Mouse (Mus musculus) left cerebral cortex, adult 2 months (tissue): ENCODE measurements around the gene Spon1. TPM values are rescaled to one million over a fixed set of nuclear protein-coding genes. Genes with fewer than 3 reads are reported as not detected.

Source experiments
- DNase-seq, 2 experiments: peaks; one replicate each; pipeline ENCODE4 v3.0.0; 2021 to 2022; ENCODE audit warnings: low spot score in 2 of 2, mixed read lengths in 1 of 2; ENCODE audit errors: extremely low spot score in 1 of 2
- H3K27ac ChIP-seq: fragments of 200-600 bp; 2 replicates; pipeline ENCODE4 v1.8.1; 2022
- H3K4me3 ChIP-seq: fragments of 200-600 bp; 2 replicates; pipeline ENCODE4 v1.8.1; 2022
- CTCF ChIP-seq: fragments of 200-600 bp; IDR thresholded peaks from 2 replicates; pipeline ENCODE4 v1.8.1; 2022; ENCODE audit warnings: antibody characterized with exemption, mild to moderate bottlenecking, moderate library complexity
- intact Hi-C: fragments of 180-260 bp; cut with DNase I; formaldehyde crosslinking; loops from one replicate; pipeline ENCODE4 v1.15.1; 2025
- total RNA-seq, 2 experiments: library from RNA; stranded (reverse); gene quantifications; 2 replicates each; pipeline ENCODE4 v1.2.3; 2021

Spon1 gene
- total RNA-seq, 2 experiments from 2014 or later = 36.9 to 37.1 TPM

GRCm38 (mm10) chr7:113820213-113820612 is 54.4 kb downstream of the Spon1 start:
- H3K4me3 ChIP-seq = no peak overlapping the region
- H3K27ac ChIP-seq = no peak overlapping the region
- intact Hi-C loops = no loop called here
- no peak for TF ChIP-seq CTCF
- no peak for DNase-seq

DNA sequence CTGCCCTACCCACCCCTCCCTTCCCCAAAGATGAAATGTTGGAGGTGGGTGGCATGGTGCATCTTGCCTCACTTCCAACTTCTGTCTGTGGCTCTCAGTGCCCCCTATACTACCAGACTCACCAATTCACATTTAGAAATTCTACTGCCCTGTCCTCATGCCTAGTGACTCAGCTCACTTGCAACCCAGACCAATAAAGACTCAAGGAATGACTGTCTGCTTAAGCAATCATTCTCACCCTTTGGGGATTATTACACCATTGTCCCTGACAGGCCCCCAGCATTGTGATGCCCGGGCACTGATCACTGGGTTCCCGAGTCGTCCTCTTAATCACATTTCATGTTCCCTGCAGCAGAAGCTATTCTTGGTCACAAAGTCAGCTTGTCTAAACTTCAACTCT is 57.2 kb downstream of the Spon1 start:
- DNase-seq = no peak
- no peak overlapping the region for H3K4me3 ChIP-seq
- intact Hi-C loops = no loop called here
- no peak for TF ChIP-seq CTCF
- no peak overlapping the region for H3K27ac ChIP-seq

GRCm38 (mm10) chr7:113824651-113825050 is 58.9 kb downstream of the Spon1 start:
- Histone ChIP-seq H3K27ac (no peak overlapping the region), H3K4me3 (no peak overlapping the region)
- intact Hi-C loops = no loop called here
- TF ChIP-seq CTCF = no peak
- no peak for DNase-seq

DNA sequence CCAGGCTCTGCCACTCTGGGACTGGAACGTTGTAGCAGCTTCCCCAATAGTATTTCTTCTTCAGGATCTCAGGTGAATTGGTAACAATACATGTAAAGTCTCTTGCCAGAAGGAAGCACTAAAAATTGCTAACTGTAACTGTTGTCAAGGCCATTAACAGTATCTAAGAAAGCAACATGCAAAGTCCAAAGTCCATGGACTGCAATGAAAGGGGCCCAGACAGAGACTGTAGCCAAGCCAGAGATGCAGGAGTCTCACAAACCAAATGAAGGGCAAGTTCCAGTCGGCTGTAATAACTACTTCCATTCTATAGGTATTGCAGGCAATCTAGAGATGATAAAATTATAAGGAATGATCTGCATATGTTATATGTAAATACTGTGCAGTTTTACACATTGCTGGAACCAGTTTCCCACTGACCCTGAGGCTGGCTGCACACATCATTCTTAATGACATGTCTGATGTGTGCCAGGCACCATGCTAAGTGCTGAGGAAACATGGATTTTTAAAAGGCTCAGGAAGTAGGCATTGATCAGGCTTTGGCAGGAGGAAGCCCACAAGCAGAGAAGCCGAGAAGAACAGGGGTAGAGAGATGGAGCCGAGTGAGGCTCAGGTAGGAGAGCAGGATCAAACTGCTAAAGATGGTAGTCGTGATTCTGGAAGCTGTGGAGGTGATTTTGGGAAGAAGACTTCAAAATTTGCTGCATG is 59.9 kb downstream of the Spon1 start:
- TF ChIP-seq CTCF = no peak
- intact Hi-C loops = no loop called here
- Histone ChIP-seq H3K27ac (no peak overlapping the region), H3K4me3 (no peak overlapping the region)
- no peak for DNase-seq

- no peak for TF ChIP-seq CTCF
- no peak overlapping the region for H3K27ac ChIP-seq
Observed at GRCm38 (mm10) chr7:113826510-113826909, 60.7 kb downstream of the Spon1 start.

DNA sequence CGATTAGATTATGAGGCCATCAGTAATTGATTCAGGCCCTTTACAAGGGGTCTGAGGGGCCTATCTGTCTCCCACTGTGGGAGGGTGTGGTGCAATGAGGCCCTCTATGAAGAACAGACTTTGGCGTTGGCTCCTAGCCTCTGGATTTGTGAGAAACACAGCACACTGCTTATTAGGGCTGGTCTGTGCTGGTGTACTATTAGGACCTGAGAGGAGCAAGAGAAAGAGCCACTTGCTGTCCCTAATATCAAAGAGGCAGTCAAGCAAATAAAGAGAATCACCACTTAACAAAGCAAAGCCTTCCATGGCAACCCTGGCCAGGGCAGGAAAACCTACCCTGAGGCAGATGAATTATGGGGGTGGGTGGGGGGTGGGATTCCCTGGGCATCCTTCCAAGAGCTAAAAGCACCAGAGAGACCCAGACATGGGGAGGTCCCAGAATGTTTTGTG is 62.3 kb downstream of the Spon1 start:
- no peak overlapping the region for H3K27ac ChIP-seq
- no peak for DNase-seq
- TF ChIP-seq CTCF = no peak
- intact Hi-C loops = no loop called here
- no peak overlapping the region for H3K4me3 ChIP-seq

More at GRCm38 (mm10) chr7:113826510-113826909, 60.7 kb downstream of the Spon1 start:
- intact Hi-C loops = no loop called here
- no peak overlapping the region for H3K4me3 ChIP-seq
- DNase-seq = no peak

- intact Hi-C loops = no loop called here
- TF ChIP-seq CTCF = no peak
Observed at GRCm38 (mm10) chr7:113828576-113828975, 62.8 kb downstream of the Spon1 start.

GRCm38 (mm10) chr7:113837151-113837550 is 71.4 kb downstream of the Spon1 start:
- Histone ChIP-seq H3K4me3 (no peak overlapping the region), H3K27ac (no peak overlapping the region)
- TF ChIP-seq CTCF = no peak
- DNase-seq = no peak
- intact Hi-C loops = no loop called here

More at GRCm38 (mm10) chr7:113828576-113828975, 62.8 kb downstream of the Spon1 start:
- Histone ChIP-seq H3K27ac (no peak overlapping the region), H3K4me3 (no peak overlapping the region)
- DNase-seq = no peak

DNA sequence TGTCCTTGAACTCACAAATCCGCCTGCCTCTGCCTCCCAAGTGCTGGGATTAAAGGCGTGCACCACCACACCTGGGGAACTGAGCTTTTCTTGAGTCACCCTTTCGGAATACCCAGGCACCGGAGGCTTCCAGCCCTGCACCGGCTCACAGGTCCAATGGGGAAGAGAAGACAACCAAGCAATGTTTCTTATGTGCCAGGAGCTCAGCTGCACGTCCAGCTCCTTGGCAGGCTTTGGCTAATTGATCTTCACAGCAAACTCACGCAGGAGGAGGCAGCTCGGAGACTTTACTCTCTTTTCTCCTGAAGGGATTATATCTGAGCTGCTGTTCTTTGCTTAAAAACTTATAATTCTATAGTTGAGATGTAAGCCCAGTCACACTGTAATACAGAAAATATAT is 73.6 kb downstream of the Spon1 start:
- H3K27ac ChIP-seq = no peak overlapping the region
- DNase-seq = no peak
- H3K4me3 ChIP-seq = no peak overlapping the region
- no peak for TF ChIP-seq CTCF
- intact Hi-C loops = no loop called here

- Histone ChIP-seq H3K27ac (no peak overlapping the region), H3K4me3 (no peak overlapping the region)
- no peak for TF ChIP-seq CTCF
- intact Hi-C loops = no loop called here
- DNase-seq = no peak
Observed at GRCm38 (mm10) chr7:113841521-113841920, 75.7 kb downstream of the Spon1 start.

DNA sequence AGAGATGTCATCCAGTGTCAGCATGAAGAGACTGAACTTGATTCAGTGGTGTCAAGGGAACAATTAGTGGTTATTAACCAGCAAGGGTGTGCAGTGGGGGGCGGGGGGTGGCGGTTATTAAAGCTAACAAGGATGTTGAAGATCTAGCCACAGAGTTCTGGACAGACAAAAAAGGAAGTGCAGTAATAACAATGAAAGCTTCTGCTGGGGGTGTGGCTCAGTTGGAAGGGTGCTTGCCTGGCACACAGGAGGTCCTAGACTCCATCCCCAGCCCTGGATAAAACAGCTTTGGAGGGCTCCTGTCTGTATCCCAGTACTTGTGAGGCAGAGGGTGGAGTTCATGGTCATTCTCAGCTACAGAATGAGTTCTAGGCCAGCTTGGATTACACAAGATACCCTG is 77.4 kb downstream of the Spon1 start:
- intact Hi-C loops = no loop called here
- H3K4me3 ChIP-seq = no peak overlapping the region

GRCm38 (mm10) chr7:113845191-113845590 is 79.4 kb downstream of the Spon1 start:
- intact Hi-C loops = no loop called here
- TF ChIP-seq CTCF = no peak
- DNase-seq = no peak
- Histone ChIP-seq H3K27ac (no peak overlapping the region), H3K4me3 (no peak overlapping the region)

More for the DNA sequence above, 77.4 kb downstream of the Spon1 start:
- no peak for DNase-seq
- TF ChIP-seq CTCF = no peak
- no peak overlapping the region for H3K27ac ChIP-seq

GRCm38 (mm10) chr7:113846553-113846952 is 80.8 kb downstream of the Spon1 start:
- no peak for TF ChIP-seq CTCF
- DNase-seq = no peak
- Histone ChIP-seq H3K4me3 (no peak overlapping the region), H3K27ac (no peak overlapping the region)
- intact Hi-C loops = no loop called here
